Mouse (Mus musculus) midbrain, embryonic 13.5 days (tissue): Measurements from ENCODE around the gene Rnf38. TPM values are rescaled to one million over a fixed set of nuclear protein-coding genes. Genes with fewer than 3 reads are reported as not detected.

ENCODE experiments used
- ATAC-seq: fragments of 200-750 bp; cut with Nextera tagmentation; 2 replicates; pipeline ENCODE4 v1.8.0; 2017; ENCODE audit warnings: mild to moderate bottlenecking, moderate TSS enrichment, moderate library complexity
- H3K27ac ChIP-seq: fragments of 300-500 bp; sonication (generic); 2 replicates; pipeline ENCODE4 v1.5.1; 2015; ENCODE audit warnings: inconsistent platforms, mild to moderate bottlenecking, moderate library complexity
- H3K27me3 ChIP-seq: fragments of 300-500 bp; sonication (generic); 2 replicates; pipeline ENCODE4 v1.6.1; 2015; ENCODE audit warnings: mild to moderate bottlenecking, inconsistent platforms
- H3K36me3 ChIP-seq: fragments of 300-500 bp; sonication (generic); 2 replicates; pipeline ENCODE4 v1.6.1; 2015; ENCODE audit warnings: mild to moderate bottlenecking, inconsistent platforms
- H3K4me1 ChIP-seq: fragments of 300-500 bp; sonication (generic); replicated peaks from 2 replicates; pipeline ENCODE4 v1.6.1; 2015; ENCODE audit warnings: inconsistent platforms
- H3K4me2 ChIP-seq: fragments of 300-500 bp; sonication (generic); replicated peaks from 2 replicates; pipeline ENCODE4 v1.6.1; 2015; ENCODE audit warnings: moderate library complexity, mild to moderate bottlenecking, inconsistent platforms
- H3K4me3 ChIP-seq: fragments of 300-500 bp; sonication (generic); replicated peaks from 2 replicates; pipeline ENCODE4 v1.5.1; 2015; ENCODE audit warnings: mild to moderate bottlenecking, inconsistent platforms
- H3K9ac ChIP-seq: fragments of 300-500 bp; sonication (generic); replicated peaks from 2 replicates; pipeline ENCODE4 v1.6.1; 2015; ENCODE audit warnings: mild to moderate bottlenecking, inconsistent platforms
- H3K9me3 ChIP-seq: fragments of 300-500 bp; sonication (generic); 2 replicates; pipeline ENCODE4 v1.6.1; 2016; ENCODE audit warnings: mild to moderate bottlenecking, inconsistent platforms
- WGBS: fragments of 180-500 bp; shearing (Covaris S2); methylation state at CpG from one replicate; pipeline ENCODE4 v1.1.7; 2015; 5-methylcytosine and 5-hydroxymethylcytosine counted together
- polyA plus RNA-seq: library from polyadenylated mRNA; unstranded; fragments of >200 nt; fragmentation: Nextera tagmentation; extraction: Ambion mirVana; gene quantifications from 2 replicates; pipeline ENCODE4 v1.2.1, GENCODE M21; 2015

Rnf38 gene
- polyA plus RNA-seq, result 49.5 and 50.6 TPM in 2 replicates

GRCm38 (mm10) chr4:44233713-44234003 is at the start of gene Rnf38:
Gene Rnf38 (minus strand): TSS chr4:44233789.
- under 1% methylated on average over 39 of the region's 61 CpGs for WGBS
- Histone ChIP-seq H3K27ac (peak within 1 kb of the TSS; percentile 91), H3K4me1 (peaks cover 41% of the 10 kb centered on the region), H3K27me3 (no peaks in the 10 kb centered on the region), H3K4me3 (peak within 1 kb of the TSS; percentile 85), H3K9ac (peak within 1 kb of the TSS; percentile 86), H3K36me3 (no peaks in the 10 kb centered on the region), H3K9me3 (no peaks in the 10 kb centered on the region), H3K4me2 (peak within 1 kb of the TSS; percentile 89)
- ATAC-seq, result no peak

- Histone ChIP-seq H3K9ac (no peak overlapping the region), H3K9me3 (no peaks in the 10 kb centered on the region), H3K4me3 (no peak overlapping the region), H3K4me2 (no peak overlapping the region), H3K27ac (no peak overlapping the region), H3K4me1 (no peaks in the 10 kb centered on the region), H3K27me3 (no peaks in the 10 kb centered on the region), H3K36me3 (no peaks in the 10 kb centered on the region)
- 80% methylated on average over 7 of the region's 7 CpGs for WGBS
- ATAC-seq, result no peak
Observed at GRCm38 (mm10) chr4:44281597-44282265, 48.1 kb upstream of the Rnf38 start.

- H3K4me2 ChIP-seq, result no peak overlapping the region
- no peak overlapping the region for H3K27ac ChIP-seq
- H3K9ac ChIP-seq, result no peak overlapping the region
- H3K9me3 ChIP-seq, result no peaks in the 10 kb centered on the region
- WGBS, result 80% methylated on average over 5 of the region's 5 CpGs
- H3K27me3 ChIP-seq, result no peaks in the 10 kb centered on the region
- ATAC-seq, result no peak
- H3K36me3 ChIP-seq, result no peaks in the 10 kb centered on the region
- H3K4me1 ChIP-seq, result no peaks in the 10 kb centered on the region
- H3K4me3 ChIP-seq, result no peak overlapping the region
Observed at GRCm38 (mm10) chr4:44271134-44271533, 37.5 kb upstream of the Rnf38 start.

GRCm38 (mm10) chr4:44269376-44269817 is 35.8 kb upstream of the Rnf38 start:
- Histone ChIP-seq H3K4me3 (no peak overlapping the region), H3K4me2 (no peak overlapping the region), H3K27ac (no peak overlapping the region), H3K36me3 (no peaks in the 10 kb centered on the region), H3K27me3 (no peaks in the 10 kb centered on the region), H3K9me3 (no peaks in the 10 kb centered on the region), H3K9ac (no peak overlapping the region), H3K4me1 (no peaks in the 10 kb centered on the region)
- WGBS, result 91% methylated on average over 14 of the region's 14 CpGs
- ATAC-seq, result no peak

- WGBS, result 86% methylated on average over 6 of the region's 6 CpGs
- ATAC-seq, result no peak
Observed at GRCm38 (mm10) chr4:44267437-44267836, 33.8 kb upstream of the Rnf38 start.

GRCm38 (mm10) chr4:44265500-44265899 is 31.9 kb upstream of the Rnf38 start:
- no peaks in the 10 kb centered on the region for H3K9me3 ChIP-seq
- H3K9ac ChIP-seq, result no peak overlapping the region
- ATAC-seq, result no peak
- WGBS, result 83% methylated on average over 3 of the region's 3 CpGs
- no peak overlapping the region for H3K27ac ChIP-seq
- H3K4me2 ChIP-seq, result no peak overlapping the region
- no peaks in the 10 kb centered on the region for H3K36me3 ChIP-seq
- no peak overlapping the region for H3K4me3 ChIP-seq
- H3K4me1 ChIP-seq, result no peaks in the 10 kb centered on the region
- no peaks in the 10 kb centered on the region for H3K27me3 ChIP-seq

More at GRCm38 (mm10) chr4:44267437-44267836, 33.8 kb upstream of the Rnf38 start:
- no peaks in the 10 kb centered on the region for H3K36me3 ChIP-seq
- no peaks in the 10 kb centered on the region for H3K9me3 ChIP-seq
- H3K4me1 ChIP-seq, result no peaks in the 10 kb centered on the region
- H3K4me3 ChIP-seq, result no peak overlapping the region
- H3K9ac ChIP-seq, result no peak overlapping the region
- no peaks in the 10 kb centered on the region for H3K27me3 ChIP-seq
- H3K4me2 ChIP-seq, result no peak overlapping the region
- no peak overlapping the region for H3K27ac ChIP-seq

GRCm38 (mm10) chr4:44260244-44260643 is 26.7 kb upstream of the Rnf38 start:
- Histone ChIP-seq H3K27ac (no peak overlapping the region), H3K9me3 (no peaks in the 10 kb centered on the region), H3K4me1 (no peaks in the 10 kb centered on the region), H3K9ac (no peak overlapping the region), H3K4me3 (no peak overlapping the region), H3K27me3 (no peaks in the 10 kb centered on the region), H3K4me2 (no peak overlapping the region), H3K36me3 (no peaks in the 10 kb centered on the region)
- WGBS, result 5% methylated on average over 10 of the region's 10 CpGs
- no peak for ATAC-seq

- H3K4me2 ChIP-seq, result no peak overlapping the region
- WGBS, result 84% methylated on average over 4 of the region's 4 CpGs
- H3K36me3 ChIP-seq, result no peaks in the 10 kb centered on the region
- H3K9me3 ChIP-seq, result no peaks in the 10 kb centered on the region
- no peaks in the 10 kb centered on the region for H3K27me3 ChIP-seq
- no peaks in the 10 kb centered on the region for H3K4me1 ChIP-seq
- H3K9ac ChIP-seq, result no peak overlapping the region
- no peak overlapping the region for H3K4me3 ChIP-seq
- no peak for ATAC-seq
- no peak overlapping the region for H3K27ac ChIP-seq
Observed at GRCm38 (mm10) chr4:44259126-44259525, 25.5 kb upstream of the Rnf38 start.

GRCm38 (mm10) chr4:44254579-44254978 is 21.0 kb upstream of the Rnf38 start:
- no peaks in the 10 kb centered on the region for H3K9me3 ChIP-seq
- no peak overlapping the region for H3K27ac ChIP-seq
- no peak overlapping the region for H3K4me3 ChIP-seq
- H3K4me2 ChIP-seq, result no peak overlapping the region
- no peaks in the 10 kb centered on the region for H3K36me3 ChIP-seq
- no peak overlapping the region for H3K9ac ChIP-seq
- WGBS, result 82% methylated on average over 5 of the region's 5 CpGs
- ATAC-seq, result no peak
- no peaks in the 10 kb centered on the region for H3K27me3 ChIP-seq
- H3K4me1 ChIP-seq, result peaks cover 34% of the 10 kb centered on the region

- Histone ChIP-seq H3K4me3 (no peak overlapping the region), H3K4me2 (peak overlapping the region; percentile 14), H3K27me3 (no peaks in the 10 kb centered on the region), H3K9ac (no peak overlapping the region), H3K27ac (no peak overlapping the region), H3K4me1 (peaks cover 47% of the 10 kb centered on the region), H3K9me3 (no peaks in the 10 kb centered on the region), H3K36me3 (no peaks in the 10 kb centered on the region)
- WGBS, result 15% methylated on average over 6 of the region's 6 CpGs
- ATAC-seq, result no peak
Observed at GRCm38 (mm10) chr4:44253191-44253590, 19.6 kb upstream of the Rnf38 start.

- no peaks in the 10 kb centered on the region for H3K9me3 ChIP-seq
- 12% methylated on average over 13 of the region's 13 CpGs for WGBS
- no peak overlapping the region for H3K9ac ChIP-seq
- no peak overlapping the region for H3K27ac ChIP-seq
- H3K27me3 ChIP-seq, result no peaks in the 10 kb centered on the region
- peak overlapping the region; percentile 14; the same call in 1 of the 2 replicates for H3K4me2 ChIP-seq
- no peak for ATAC-seq
- no peak overlapping the region for H3K4me3 ChIP-seq
- H3K36me3 ChIP-seq, result no peaks in the 10 kb centered on the region
- H3K4me1 ChIP-seq, result peaks cover 56% of the 10 kb centered on the region
Observed at GRCm38 (mm10) chr4:44251966-44252916, 18.7 kb upstream of the Rnf38 start.

- Histone ChIP-seq H3K4me2 (no peak overlapping the region), H3K4me3 (no peak overlapping the region), H3K36me3 (no peaks in the 10 kb centered on the region), H3K4me1 (peaks cover 61% of the 10 kb centered on the region), H3K9me3 (no peaks in the 10 kb centered on the region), H3K27ac (no peak overlapping the region), H3K9ac (no peak overlapping the region), H3K27me3 (no peaks in the 10 kb centered on the region)
- WGBS, result 88% methylated on average over 5 of the region's 5 CpGs
- no peak for ATAC-seq
Observed at GRCm38 (mm10) chr4:44251521-44251920, 17.9 kb upstream of the Rnf38 start.
